Mouse (Mus musculus): Measurements from ENCODE around the gene Mthfsl. TPM values are rescaled to one million over a fixed set of nuclear protein-coding genes. Genes with fewer than 3 reads are reported as not detected.

Mthfsl gene
- 20.5 TPM for polyA plus RNA-seq (2014; fragmentation: Illumina TruSeq; extraction: RNeasy Lipid Tissue Mini Kit (QIAGEN cat#74804); ENCODE audit: low read depth, low replicate concordance)

DNA sequence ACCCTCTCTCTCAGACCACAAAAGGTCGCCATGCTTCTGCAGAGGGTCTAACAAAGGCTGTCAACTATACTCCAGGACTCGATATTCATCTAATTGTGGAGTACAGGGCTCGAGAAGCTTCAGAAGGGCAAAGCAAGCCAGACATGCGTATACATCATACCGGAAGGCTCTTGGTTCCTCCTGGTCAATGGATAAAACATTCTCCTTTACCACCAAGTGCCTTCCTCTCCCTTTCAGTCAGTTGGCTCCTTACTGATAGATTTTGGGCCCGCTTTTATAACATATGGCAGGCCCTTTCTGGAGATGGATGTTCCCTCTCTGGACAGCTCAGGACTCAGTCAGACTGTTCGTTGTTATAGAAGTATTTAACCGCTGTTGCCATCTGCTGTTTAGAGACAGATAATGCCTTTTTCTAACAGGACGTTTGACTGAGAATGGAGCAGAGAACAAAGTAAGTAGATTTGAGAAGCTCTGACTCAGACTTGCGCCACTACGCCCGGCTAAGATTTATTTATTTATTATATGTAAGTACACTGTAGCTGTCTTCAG is at the start of gene Mthfsl:
Gene Mthfsl (minus strand): TSS at position 308 of the 549 bp plus-strand sequence.

DNA sequence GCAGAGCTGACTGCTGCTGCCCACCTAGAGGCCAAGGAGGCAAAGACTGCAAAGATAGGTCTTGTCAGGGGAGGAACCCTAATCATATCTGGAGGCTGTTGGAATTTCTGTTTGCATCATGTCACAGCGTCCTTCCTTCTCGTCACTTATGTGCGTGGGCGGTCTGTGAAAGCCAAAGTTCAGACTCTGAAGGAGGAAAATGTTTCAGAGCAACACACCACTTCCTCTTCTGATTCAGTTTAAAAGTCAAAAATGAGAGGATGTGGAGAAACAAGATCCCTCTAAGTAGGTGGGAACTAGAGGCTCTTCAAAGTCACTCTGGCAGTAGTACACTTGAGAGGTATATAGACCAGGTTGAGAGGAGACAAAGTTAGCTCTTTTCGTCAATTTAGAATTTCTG is 11.6 kb upstream of the Mthfsl start, which contains the start of gene Bcl2a1d:
Gene Bcl2a1d (minus strand): TSS at position 187 of the 400 bp plus-strand sequence.

Other genes with a start within 250 kb of the Mthfsl start
- 64.8 TPM for gene Syncrip, start 237.7 kb downstream of the Mthfsl start, polyA plus RNA-seq (2014; fragmentation: Illumina TruSeq; extraction: RNeasy Lipid Tissue Mini Kit (QIAGEN cat#74804); ENCODE audit: low read depth, low replicate concordance)
- 6.5 TPM for gene Zfp949, start 172.3 kb downstream of the Mthfsl start, polyA plus RNA-seq (2014; fragmentation: Illumina TruSeq; extraction: RNeasy Lipid Tissue Mini Kit (QIAGEN cat#74804); ENCODE audit: low read depth, low replicate concordance)
- gene Trim43a, start 139.4 kb downstream of the Mthfsl start, polyA plus RNA-seq (2014; fragmentation: Illumina TruSeq; extraction: RNeasy Lipid Tissue Mini Kit (QIAGEN cat#74804); ENCODE audit: low read depth, low replicate concordance): not detected
- not detected for gene Bcl2a1d, start 11.6 kb upstream of the Mthfsl start, polyA plus RNA-seq (2014; fragmentation: Illumina TruSeq; extraction: RNeasy Lipid Tissue Mini Kit (QIAGEN cat#74804); ENCODE audit: low read depth, low replicate concordance)
- not detected for gene Trim43c, start 118.9 kb upstream of the Mthfsl start, polyA plus RNA-seq (2014; fragmentation: Illumina TruSeq; extraction: RNeasy Lipid Tissue Mini Kit (QIAGEN cat#74804); ENCODE audit: low read depth, low replicate concordance)
- not detected for gene Bcl2a1a, start 236.6 kb upstream of the Mthfsl start, polyA plus RNA-seq (2014; fragmentation: Illumina TruSeq; extraction: RNeasy Lipid Tissue Mini Kit (QIAGEN cat#74804); ENCODE audit: low read depth, low replicate concordance)